Mouse (Mus musculus) adrenal gland, postnatal 10 days (tissue): ENCODE data around the gene Prr36. TPM values are rescaled to one million over a fixed set of nuclear protein-coding genes. Genes with fewer than 3 reads are reported as not detected.
"Not testable (repeated sequence)": the region's sequence is repeated elsewhere in the genome, so short reads cannot be mapped to it uniquely, and the experiment has no call there.

ENCODE experiments used
- DNase-seq: peaks from one replicate; pipeline ENCODE4 v3.0.0; 2021; ENCODE audit warnings: mixed read lengths
- long read RNA-seq, 2 experiments: library from polyadenylated mRNA; stranded (forward); transcript quantifications; one replicate each; pipeline ENCODE4 v2.0.0; 2021
- total RNA-seq, 2 experiments: library from RNA; stranded (reverse); gene quantifications; 2 replicates each; pipeline ENCODE4 v1.2.3; 2021

The Prr36 gene
- total RNA-seq = 1 to 10 TPM; 2.6 to 4.2 TPM
- long read RNA-seq, experiment 1, partial matches to known transcripts = 0 of 2 reads
- long read RNA-seq, experiment 1, other reads (novel, unspliced or antisense) = 2 of 2 reads
- long read RNA-seq, experiment 2 = 0 reads

- peak; percentile 56 for DNase-seq
These were observed at the start of gene Prr36 for GRCm38 (mm10) chr8:4216791-4217621. Gene Prr36, minus strand, starts transcription at chr8:4217459.

GRCm38 (mm10) chr8:4265160-4265914 is 48.1 kb upstream of the Prr36 start:
- no peak for DNase-seq

- DNase-seq = no peak
These were observed 46.0 kb upstream of the Prr36 start for GRCm38 (mm10) chr8:4263105-4263791.

DNA sequence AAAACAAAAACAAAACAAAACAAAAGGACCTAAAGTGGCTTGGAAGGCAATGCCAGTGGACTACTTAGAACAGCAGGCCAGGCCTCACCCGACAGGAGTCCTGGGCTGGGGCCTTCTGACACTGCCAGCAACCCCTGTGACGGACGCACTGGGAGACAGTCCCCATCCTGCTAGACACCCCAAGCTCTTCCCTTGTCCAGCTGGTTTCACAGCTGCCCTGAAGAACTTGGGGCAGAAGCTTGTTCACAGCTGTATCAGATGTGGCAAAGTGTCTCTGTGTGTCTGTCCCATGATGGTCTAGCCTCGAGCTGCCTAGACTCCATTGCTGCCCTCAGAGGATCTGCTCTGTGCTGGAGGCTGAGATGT is 42.5 kb upstream of the Prr36 start:
- DNase-seq = no peak

GRCm38 (mm10) chr8:4259125-4259804 is 42.0 kb upstream of the Prr36 start, which contains the start of gene Ctxn1:
Gene Ctxn1, minus strand, starts transcription at chr8:4259274.
- DNase-seq = peak; percentile 99

GRCm38 (mm10) chr8:4258678-4259077 is 41.4 kb upstream of the Prr36 start:
- DNase-seq = peak; percentile 35

DNA sequence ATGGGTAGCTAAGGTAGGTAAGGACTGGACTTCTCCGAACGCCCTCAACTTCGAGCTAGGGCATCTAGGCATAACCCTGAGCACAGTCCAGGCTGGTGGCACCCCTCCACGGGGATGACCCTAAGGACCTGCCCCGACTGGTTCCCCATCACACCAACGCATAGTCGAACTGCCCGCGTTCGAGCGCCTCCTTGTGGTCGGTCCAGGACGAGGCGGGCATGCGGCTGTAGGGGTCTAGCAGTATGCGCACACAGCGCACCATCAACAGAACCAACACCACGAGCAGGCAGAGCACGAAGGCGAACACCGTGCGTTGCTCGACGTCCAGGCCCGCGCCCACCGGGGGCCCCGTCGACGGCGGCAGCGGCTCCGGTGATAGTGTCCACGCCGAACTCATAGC is 41.0 kb upstream of the Prr36 start:
- DNase-seq = peak; percentile 86

- DNase-seq = no peak
These were observed 40.1 kb upstream of the Prr36 start for GRCm38 (mm10) chr8:4257350-4257749.

- no peak for DNase-seq
These were observed 39.7 kb upstream of the Prr36 start for GRCm38 (mm10) chr8:4256911-4257310.

- not testable (repeated sequence) for DNase-seq
These were observed 38.2 kb upstream of the Prr36 start for GRCm38 (mm10) chr8:4255471-4255870.

DNA sequence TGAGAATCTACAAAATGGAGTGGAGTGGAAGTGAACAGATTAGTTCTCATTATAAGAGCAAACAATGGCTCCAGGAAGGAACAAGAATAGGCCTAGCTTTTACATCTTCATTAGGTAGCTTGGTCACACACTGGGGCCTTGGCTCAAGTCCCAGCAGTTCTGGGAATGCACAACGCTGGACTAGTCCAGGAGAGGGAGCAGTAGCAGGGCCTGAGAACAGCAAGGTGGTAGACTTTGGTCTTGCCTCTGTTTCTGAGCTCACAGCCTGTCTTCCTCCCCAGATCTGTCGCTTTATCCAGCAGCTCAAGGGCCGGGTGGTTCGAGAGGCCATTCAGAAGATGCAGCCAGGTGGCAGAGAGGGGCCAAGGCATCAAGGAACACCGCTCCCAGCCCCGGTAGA is 36.7 kb upstream of the Prr36 start:
- DNase-seq = peak; percentile 76

GRCm38 (mm10) chr8:4252934-4253841 is 35.9 kb upstream of the Prr36 start, which contains the start of gene Snapc2:
Gene Snapc2, plus strand, starts transcription at chr8:4253080.
- peak; percentile 98 for DNase-seq

- no peak for DNase-seq
These were observed 35.0 kb upstream of the Prr36 start for GRCm38 (mm10) chr8:4252116-4252760.

DNA sequence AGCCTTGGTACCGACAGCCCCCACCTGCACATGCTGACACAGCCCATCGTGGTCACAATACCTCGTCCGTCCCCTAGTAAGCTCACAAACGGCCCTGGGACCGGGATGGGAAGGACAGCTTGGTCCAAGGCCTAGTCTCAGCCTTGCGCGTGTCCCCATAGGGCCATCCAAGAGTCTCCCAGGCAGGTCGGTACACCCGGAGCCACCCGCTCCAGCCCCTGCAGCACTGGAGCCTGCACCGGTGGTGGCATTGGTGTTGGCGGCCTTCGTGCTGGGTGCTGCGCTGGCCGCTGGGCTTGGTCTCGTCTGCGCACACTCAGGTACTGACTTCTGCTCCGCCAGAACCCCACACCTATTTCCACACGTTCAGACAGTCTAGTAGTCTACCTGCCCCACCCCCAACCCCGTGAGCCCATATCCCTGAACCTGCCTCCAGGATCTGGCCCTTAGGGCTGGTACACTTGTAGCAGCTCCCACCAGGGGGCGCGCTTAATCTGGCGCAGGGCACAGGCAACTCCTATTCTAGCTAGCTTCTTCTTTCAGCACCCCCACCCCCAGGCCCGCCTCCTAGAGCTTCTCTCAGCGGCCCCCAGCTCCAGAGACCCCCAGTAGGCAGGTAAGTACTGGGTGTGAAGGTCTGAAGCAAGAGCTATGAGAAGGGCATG is 33.2 kb upstream of the Prr36 start:
- peak; percentile 92 for DNase-seq

GRCm38 (mm10) chr8:4249213-4249612 is 32.0 kb upstream of the Prr36 start:
- peak; percentile 73 for DNase-seq

- peak; percentile 43 for DNase-seq
These were observed 30.8 kb upstream of the Prr36 start, which contains the start of gene Tgfbr3l for GRCm38 (mm10) chr8:4247951-4248540. Gene Tgfbr3l, plus strand, starts transcription at chr8:4248214.

DNA sequence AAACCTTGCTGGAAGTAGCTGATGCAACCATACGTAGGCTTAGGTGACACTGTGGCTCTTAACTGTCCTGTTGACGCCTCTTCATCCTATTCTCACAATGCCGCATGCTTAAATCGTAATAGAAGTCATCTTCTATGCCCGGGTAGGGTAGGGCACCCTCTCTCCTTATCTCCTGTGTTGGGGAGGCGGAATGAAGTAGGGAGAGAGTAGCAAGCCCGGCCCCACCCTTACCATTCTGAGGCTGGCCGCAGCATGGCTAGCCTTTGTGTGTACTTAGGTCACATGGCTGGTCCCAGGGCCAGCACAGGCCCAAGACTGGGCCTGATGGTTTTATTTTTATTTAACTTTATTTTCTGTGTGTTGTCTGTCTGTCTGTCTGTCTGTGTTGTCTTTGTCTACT is 30.0 kb upstream of the Prr36 start:
- DNase-seq = no peak

DNA sequence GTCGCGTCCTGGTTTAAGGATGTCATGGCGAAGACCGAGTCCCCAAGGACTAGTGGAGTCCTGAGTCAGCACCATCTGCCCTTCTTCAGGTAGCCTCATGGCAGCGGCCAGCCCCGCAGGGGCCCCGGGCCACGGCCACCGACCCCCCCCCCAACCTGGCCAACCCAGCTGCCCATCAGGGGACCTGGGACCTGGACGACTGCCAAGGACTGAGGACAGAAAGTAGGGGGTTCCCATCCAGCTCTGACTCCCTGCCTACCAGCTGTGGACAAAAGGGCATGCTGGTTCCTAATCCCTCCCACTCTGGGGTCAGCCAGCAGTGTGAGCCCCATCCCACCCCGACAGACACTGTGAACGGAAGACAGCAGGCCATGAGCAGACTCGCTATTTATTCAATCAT is 28.5 kb upstream of the Prr36 start:
- no peak for DNase-seq

GRCm38 (mm10) chr8:4245061-4245460 is 27.8 kb upstream of the Prr36 start:
- DNase-seq = no peak
